Mouse (Mus musculus): Measurements from ENCODE around the gene Gm21973. TPM values are rescaled to one million over a fixed set of nuclear protein-coding genes. Genes with fewer than 3 reads are reported as not detected.

Gene Gm21973
- polyA plus RNA-seq (2014; fragmentation: Illumina TruSeq; extraction: RNeasy Lipid Tissue Mini Kit (QIAGEN cat#74804); ENCODE audit: low read depth, low replicate concordance), result not detected

DNA sequence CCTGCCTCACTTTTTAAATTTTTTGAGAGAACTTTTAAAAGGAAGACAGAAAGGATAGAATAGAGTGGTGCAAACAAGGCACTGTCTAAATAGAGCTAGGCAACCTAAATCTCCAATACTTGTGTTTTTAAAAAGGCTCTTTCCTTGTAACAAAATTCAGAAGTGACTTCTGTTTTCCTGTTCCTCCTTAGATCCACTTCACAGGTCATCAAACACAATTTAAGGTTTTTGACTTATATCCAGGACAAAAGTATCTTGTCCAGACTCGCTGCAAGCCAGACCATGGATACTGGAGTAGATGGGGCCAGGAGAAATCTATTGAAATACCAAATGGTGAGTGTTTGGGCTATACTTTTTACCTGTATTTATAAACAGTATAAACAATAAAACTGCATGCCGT is at the start of gene Gm21973:
Gene Gm21973 (plus strand): TSS at position 301 of the 400 bp plus-strand sequence.

DNA sequence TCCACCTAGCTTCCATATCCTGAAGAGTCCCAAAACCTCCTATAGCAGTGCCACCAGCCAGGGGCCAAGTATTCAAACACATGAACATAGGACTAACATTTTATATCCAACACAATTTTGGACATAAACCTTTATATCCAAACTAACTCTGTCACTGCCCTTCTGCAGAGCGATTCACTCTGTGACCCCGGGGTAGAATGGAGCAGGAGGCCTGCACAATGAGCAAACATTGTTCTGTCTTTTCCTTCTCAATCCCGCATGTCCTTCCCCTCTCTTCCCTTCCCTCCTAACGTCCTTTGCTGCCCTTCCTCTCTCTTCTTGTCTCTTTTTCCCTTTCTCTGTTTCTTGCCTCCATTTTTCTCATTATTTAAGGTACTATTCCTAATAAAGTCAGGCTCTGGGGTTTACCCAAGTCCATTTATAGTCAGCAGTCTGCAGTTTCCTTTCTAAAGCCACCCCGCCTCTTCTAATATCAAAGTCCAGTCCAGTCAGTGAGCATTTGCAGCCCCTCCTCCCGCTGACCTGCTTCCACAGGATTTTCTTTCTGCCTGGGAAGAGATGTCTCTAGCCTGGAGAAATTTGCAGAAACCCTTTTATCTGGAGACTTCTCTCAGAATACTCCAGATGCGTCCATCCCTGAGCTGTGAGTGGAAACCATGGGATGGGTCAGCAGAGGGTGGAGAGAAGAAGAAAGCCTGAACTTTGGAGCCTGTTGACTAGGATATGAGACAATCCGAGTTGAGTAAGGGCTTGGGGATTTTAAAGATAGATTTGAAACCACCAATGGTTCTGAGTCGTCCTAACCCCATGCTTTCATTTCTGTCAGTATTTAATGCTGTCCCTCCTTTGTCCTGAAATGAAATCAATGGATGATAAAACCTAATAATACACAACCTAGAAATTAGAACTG is 33.1 kb downstream of the Gm21973 start, which contains the start of gene Agxt2:
Gene Agxt2 (plus strand): TSS at position 494 of the 910 bp plus-strand sequence.

Other genes starting within 250 kb of the Gm21973 start
- 2.7 TPM for gene Prlr, start 148.1 kb upstream of the Gm21973 start, polyA plus RNA-seq (2014; fragmentation: Illumina TruSeq; extraction: RNeasy Lipid Tissue Mini Kit (QIAGEN cat#74804); ENCODE audit: low read depth, low replicate concordance)
- not detected for gene Agxt2, start 33.2 kb downstream of the Gm21973 start, polyA plus RNA-seq (2014; fragmentation: Illumina TruSeq; extraction: RNeasy Lipid Tissue Mini Kit (QIAGEN cat#74804); ENCODE audit: low read depth, low replicate concordance)
- 40.3 TPM for gene Dnajc21, start 145.1 kb downstream of the Gm21973 start, polyA plus RNA-seq (2014; fragmentation: Illumina TruSeq; extraction: RNeasy Lipid Tissue Mini Kit (QIAGEN cat#74804); ENCODE audit: low read depth, low replicate concordance)
- gene Brix1, start 160.6 kb downstream of the Gm21973 start, polyA plus RNA-seq (2014; fragmentation: Illumina TruSeq; extraction: RNeasy Lipid Tissue Mini Kit (QIAGEN cat#74804); ENCODE audit: low read depth, low replicate concordance), result 19.3 TPM
- 11.1 TPM for gene Rad1, start 160.6 kb downstream of the Gm21973 start, polyA plus RNA-seq (2014; fragmentation: Illumina TruSeq; extraction: RNeasy Lipid Tissue Mini Kit (QIAGEN cat#74804); ENCODE audit: low read depth, low replicate concordance)
- gene Ttc23l, start 233.3 kb downstream of the Gm21973 start, polyA plus RNA-seq (2014; fragmentation: Illumina TruSeq; extraction: RNeasy Lipid Tissue Mini Kit (QIAGEN cat#74804); ENCODE audit: low read depth, low replicate concordance), result not detected